Mouse (Mus musculus) midbrain, embryonic 10.5 days (tissue): ENCODE measurements around the gene Olfr1340. TPM values are rescaled to one million over a fixed set of nuclear protein-coding genes. Genes with fewer than 3 reads are reported as not detected.

ENCODE experiments used
- DNase-seq: peaks from one replicate; pipeline ENCODE4 v3.0.0-alpha.2; 2017; ENCODE audit warnings: low spot score
- H3K27ac ChIP-seq: fragments of 300-500 bp; sonication (generic); replicated peaks from 2 replicates; pipeline ENCODE4 v1.5.1; 2016; ENCODE audit warnings: mild to moderate bottlenecking
- H3K27me3 ChIP-seq: fragments of 300-500 bp; sonication (generic); 2 replicates; pipeline ENCODE4 v1.6.1; 2016; ENCODE audit warnings: low read depth, mild to moderate bottlenecking; ENCODE audit not compliant: poor library complexity, severe bottlenecking
- H3K36me3 ChIP-seq: fragments of 300-500 bp; sonication (generic); 2 replicates; pipeline ENCODE4 v1.6.1; 2016; ENCODE audit warnings: mild to moderate bottlenecking, moderate library complexity
- H3K4me1 ChIP-seq: fragments of 300-500 bp; sonication (generic); 2 replicates; pipeline ENCODE4 v1.6.1; 2016
- H3K4me3 ChIP-seq: fragments of 300-500 bp; sonication (generic); 2 replicates; pipeline ENCODE4 v1.5.1; 2016; ENCODE audit warnings: mild to moderate bottlenecking, moderate library complexity
- H3K9me3 ChIP-seq: fragments of 300-500 bp; sonication (generic); replicated peaks from 2 replicates; pipeline ENCODE4 v1.6.1; 2016; ENCODE audit warnings: mild to moderate bottlenecking
- WGBS: fragments of 180-500 bp; shearing (Covaris S2); methylation state at CpG from one replicate; pipeline ENCODE4 v1.1.7; 2016; 5-methylcytosine and 5-hydroxymethylcytosine counted together
- polyA plus RNA-seq: library from polyadenylated mRNA; unstranded; fragments of >200 nt; fragmentation: Nextera tagmentation; extraction: Ambion mirVana; gene quantifications from 2 replicates; pipeline ENCODE4 v1.2.1, GENCODE M21; 2016

Olfr1340 gene
- polyA plus RNA-seq, result not detected in 2 replicates

DNA sequence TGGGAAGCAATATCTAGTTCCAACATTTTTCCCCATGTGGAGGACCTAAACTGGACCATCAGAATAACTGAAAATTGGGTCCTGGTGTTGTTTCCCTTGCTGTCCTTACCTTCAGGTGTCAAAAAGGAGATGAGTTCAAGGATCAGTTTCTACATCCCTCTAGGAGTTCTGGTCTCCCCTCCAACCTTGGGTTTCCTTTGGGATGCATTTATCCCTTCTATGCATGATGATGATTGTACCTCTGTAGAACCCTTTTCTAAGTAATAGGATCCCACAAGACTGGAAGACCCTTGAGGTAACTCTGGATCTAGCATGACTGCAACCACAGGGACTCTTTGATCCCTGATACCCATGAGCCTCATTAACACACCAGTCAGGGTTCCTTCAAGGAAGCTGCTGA is at the start of gene Olfr1340:
TSS of gene Olfr1340 (plus strand) at position 301 of the 400 bp plus-strand sequence.
- no peak within 1 kb of the TSS for H3K4me3 ChIP-seq
- DNase-seq, result no peak
- no peaks in the 10 kb centered on the region for H3K36me3 ChIP-seq
- H3K9me3 ChIP-seq, result no peaks in the 10 kb centered on the region
- H3K27me3 ChIP-seq, result no peaks in the 10 kb centered on the region
- no peak within 1 kb of the TSS for H3K27ac ChIP-seq
- H3K4me1 ChIP-seq, result no peaks in the 10 kb centered on the region

DNA sequence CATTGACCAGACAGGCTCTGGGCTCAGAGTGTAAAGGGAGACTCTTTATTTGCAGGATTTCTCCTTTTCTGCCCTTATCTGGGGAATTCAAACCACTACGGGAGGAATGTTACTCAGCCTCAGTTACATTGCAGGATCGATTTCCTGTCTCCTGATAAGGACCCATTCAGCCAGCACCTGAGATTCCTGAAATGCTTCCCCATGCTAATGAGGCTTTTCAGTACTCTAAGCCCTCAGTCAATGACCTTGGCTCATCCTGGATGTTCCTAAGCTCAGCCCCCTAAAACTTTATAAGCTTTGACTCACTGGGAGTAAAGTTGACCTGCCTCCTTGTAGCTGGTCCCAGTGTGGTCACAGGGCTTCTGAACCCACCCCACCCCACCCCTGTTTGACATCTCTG is 32.9 kb upstream of the Olfr1340 start:
- Histone ChIP-seq H3K9me3 (no peaks in the 10 kb centered on the region), H3K36me3 (no peaks in the 10 kb centered on the region)
- 73% methylated on average over 2 of the region's 2 CpGs for WGBS

DNA sequence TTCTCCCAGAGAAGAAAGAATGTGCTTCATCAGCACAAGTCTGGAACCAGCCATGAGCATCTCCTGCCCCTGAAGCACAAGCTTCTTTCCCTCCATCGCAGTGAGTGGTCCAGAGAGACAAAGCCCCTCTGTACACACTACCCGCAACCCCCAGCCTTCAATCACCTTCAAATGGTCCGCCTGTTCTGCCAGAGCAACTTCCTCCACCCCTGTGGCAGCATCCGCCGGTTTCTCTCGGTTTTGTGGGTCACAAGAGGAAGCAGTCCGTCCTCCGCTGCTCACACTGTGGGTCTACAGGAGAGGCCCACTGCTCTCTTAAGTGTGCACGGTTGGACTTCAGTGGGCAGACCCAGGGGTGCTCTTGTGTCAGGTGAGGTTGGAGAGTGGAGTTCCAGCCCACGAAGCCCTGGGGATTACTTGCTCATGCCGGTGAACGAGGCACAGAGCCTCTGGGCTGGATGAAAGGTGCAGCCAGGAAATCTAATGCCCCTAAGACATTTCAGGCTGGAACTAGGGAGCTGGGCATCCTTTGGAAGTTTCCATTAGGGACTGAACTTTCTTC is 27.4 kb upstream of the Olfr1340 start, which contains the start of gene Olfr1342:
TSS of gene Olfr1342 (minus strand) at position 345 of the 562 bp plus-strand sequence.
- H3K27ac ChIP-seq, result no peak within 1 kb of the TSS
- WGBS, result 62% methylated on average over 12 of the region's 12 CpGs
- H3K4me3 ChIP-seq, result no peak within 1 kb of the TSS
- peaks cover 12% of the 10 kb centered on the region; the same call in 1 of the 2 replicates for H3K4me1 ChIP-seq
- no peaks in the 10 kb centered on the region for H3K36me3 ChIP-seq
- no peak for DNase-seq
- H3K9me3 ChIP-seq, result no peaks in the 10 kb centered on the region
- no peaks in the 10 kb centered on the region for H3K27me3 ChIP-seq

More for the DNA sequence above, 32.9 kb upstream of the Olfr1340 start:
- no peaks in the 10 kb centered on the region for H3K4me1 ChIP-seq
- no peaks in the 10 kb centered on the region for H3K27me3 ChIP-seq
- no peak for DNase-seq
- no peak overlapping the region for H3K27ac ChIP-seq
- no peak overlapping the region for H3K4me3 ChIP-seq

DNA sequence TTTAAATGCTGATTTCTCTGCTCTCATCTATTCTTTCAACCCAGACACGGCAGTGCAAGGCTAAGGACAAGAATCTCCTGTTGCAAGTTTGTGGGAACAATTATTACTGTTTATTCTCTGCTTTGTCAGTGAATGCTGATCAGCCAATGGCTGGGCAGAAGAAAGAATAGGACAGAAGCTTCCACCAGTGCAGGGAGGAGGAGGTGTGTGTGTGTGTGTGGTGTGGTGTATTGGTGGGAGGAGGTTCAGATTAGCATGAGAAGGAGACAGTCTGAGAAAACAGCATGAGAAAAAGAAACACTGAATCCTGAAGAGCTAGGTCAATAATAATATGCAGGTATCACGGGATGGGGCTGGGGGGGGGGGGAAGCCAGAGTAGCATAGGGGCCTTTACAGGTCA is 26.1 kb upstream of the Olfr1340 start:
- no peaks in the 10 kb centered on the region for H3K36me3 ChIP-seq
- H3K4me1 ChIP-seq, result peaks cover 12% of the 10 kb centered on the region; the same call in 1 of the 2 replicates
- H3K9me3 ChIP-seq, result no peaks in the 10 kb centered on the region
- H3K27me3 ChIP-seq, result no peaks in the 10 kb centered on the region
- H3K27ac ChIP-seq, result no peak overlapping the region
- WGBS, result 46% methylated on average over 2 of the region's 2 CpGs
- no peak for DNase-seq
- no peak overlapping the region for H3K4me3 ChIP-seq

DNA sequence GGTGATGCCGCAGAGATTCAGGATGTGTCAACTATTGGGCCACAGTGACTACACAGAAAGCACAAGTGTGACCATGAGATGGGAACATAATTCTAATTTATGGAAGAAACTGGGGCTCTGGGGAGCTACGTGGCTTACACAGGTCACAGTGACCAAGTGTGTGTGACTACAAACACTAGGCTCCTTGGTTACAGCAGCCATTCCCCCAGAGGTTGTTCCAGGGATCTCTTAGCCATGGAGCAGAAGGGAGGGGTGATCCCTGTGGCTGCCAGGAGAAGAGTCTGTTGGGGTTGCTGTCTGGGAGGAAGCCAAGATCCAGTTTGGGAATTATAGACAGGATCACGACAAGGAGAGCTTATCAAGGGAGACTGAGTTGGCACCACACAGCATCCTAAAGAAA is 16.7 kb upstream of the Olfr1340 start, which contains the start of gene Olfr1341:
TSS of gene Olfr1341 (plus strand) at position 301 of the 400 bp plus-strand sequence.
- Histone ChIP-seq H3K27me3 (no peaks in the 10 kb centered on the region), H3K4me3 (no peak within 1 kb of the TSS), H3K36me3 (no peaks in the 10 kb centered on the region), H3K9me3 (no peaks in the 10 kb centered on the region), H3K4me1 (no peaks in the 10 kb centered on the region), H3K27ac (no peak within 1 kb of the TSS)
- no peak for DNase-seq
- 77% methylated on average over 3 of the region's 3 CpGs for WGBS

DNA sequence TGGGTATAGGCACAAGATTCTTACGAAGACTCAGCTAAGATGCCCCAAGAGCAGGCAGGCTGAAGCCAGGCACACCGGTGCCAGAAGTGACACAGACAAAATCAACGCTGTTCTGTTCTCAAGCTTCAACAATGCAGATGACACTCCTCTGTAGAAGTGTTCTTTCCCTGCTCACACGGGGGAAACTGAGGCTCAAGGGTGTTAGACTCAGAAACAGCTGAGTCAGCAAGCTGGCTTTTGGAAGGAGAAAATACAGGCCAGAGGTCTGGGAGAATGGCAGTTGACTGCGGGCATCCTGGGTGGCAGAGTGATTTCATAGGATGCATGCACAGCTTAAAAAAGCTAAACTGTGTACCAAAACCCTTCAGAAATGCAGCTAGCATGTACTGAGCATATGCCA is 11.9 kb upstream of the Olfr1340 start:
- no peaks in the 10 kb centered on the region for H3K36me3 ChIP-seq
- WGBS, result 85% methylated on average over 5 of the region's 5 CpGs
- H3K27me3 ChIP-seq, result no peaks in the 10 kb centered on the region
- peaks cover 7% of the 10 kb centered on the region; the same call in 1 of the 2 replicates for H3K4me1 ChIP-seq
- H3K27ac ChIP-seq, result no peak overlapping the region
- H3K9me3 ChIP-seq, result no peaks in the 10 kb centered on the region
- DNase-seq, result no peak
- no peak overlapping the region for H3K4me3 ChIP-seq

DNA sequence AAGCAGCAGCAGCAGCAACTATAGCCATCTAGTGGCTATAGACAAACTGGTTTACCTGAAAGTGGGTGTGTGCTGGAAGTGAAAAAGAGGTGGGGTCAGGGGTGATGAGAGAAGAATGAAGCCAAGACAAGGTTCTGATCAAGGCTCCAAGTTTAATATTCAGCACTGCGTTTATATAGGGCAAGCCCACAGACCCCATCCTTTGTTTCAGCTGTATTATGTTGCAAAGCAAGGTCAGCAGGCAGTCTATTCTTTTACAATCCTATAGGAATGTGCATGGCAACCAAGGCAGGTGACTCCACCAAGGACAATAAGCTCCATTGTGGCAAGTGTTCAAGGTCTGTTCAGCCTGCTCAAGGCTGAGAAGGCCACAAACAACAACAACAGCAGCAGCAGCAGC is 8.3 kb upstream of the Olfr1340 start:
- H3K27ac ChIP-seq, result no peak overlapping the region
- no peak overlapping the region for H3K4me3 ChIP-seq
- H3K27me3 ChIP-seq, result no peaks in the 10 kb centered on the region
- WGBS, result 24% methylated on average over 1 of the region's 1 CpGs
- DNase-seq, result no peak
- no peaks in the 10 kb centered on the region for H3K9me3 ChIP-seq
- peaks cover 7% of the 10 kb centered on the region; the same call in 1 of the 2 replicates for H3K4me1 ChIP-seq
- no peaks in the 10 kb centered on the region for H3K36me3 ChIP-seq

DNA sequence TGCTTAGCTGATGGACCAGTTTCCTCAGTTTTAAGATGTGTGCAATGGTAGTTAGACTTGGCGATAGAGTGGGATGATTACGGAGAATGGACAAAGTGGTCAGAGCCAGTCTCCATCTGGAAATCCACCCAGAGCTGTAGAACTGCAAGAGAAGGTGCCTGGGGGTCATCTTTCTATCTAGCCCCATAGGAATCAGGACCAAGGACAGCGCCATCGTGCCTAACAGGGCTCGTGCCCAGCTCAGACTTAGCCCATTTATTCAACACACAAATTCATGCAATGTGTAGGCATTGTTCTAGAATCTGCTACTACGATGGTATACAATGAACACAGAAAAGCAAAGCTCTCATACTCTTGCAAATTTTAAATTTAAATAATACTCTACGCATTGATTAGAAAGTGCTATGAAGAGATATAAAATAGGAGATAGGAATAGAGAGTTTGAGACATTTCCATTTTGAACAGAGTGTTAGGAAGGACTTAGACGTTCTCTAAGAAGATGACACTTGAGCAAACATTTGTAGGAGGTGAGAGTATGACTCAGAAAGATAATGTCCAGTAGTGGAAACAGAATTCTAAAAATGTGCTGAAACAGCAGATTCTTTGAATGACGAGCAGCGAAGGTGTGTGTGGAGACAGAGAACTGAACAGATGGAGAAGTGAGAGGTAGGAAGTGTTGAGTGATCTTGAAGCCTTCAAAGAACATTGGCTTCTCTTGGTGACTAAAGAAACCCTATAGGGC is 2.0 kb downstream of the Olfr1340 start:
- H3K27me3 ChIP-seq, result no peaks in the 10 kb centered on the region
- H3K27ac ChIP-seq, result no peak overlapping the region
- no peaks in the 10 kb centered on the region for H3K4me1 ChIP-seq
- DNase-seq, result no peak
- 52% methylated on average over 10 of the region's 10 CpGs for WGBS
- H3K4me3 ChIP-seq, result no peak overlapping the region
- H3K9me3 ChIP-seq, result no peaks in the 10 kb centered on the region
- H3K36me3 ChIP-seq, result no peaks in the 10 kb centered on the region

DNA sequence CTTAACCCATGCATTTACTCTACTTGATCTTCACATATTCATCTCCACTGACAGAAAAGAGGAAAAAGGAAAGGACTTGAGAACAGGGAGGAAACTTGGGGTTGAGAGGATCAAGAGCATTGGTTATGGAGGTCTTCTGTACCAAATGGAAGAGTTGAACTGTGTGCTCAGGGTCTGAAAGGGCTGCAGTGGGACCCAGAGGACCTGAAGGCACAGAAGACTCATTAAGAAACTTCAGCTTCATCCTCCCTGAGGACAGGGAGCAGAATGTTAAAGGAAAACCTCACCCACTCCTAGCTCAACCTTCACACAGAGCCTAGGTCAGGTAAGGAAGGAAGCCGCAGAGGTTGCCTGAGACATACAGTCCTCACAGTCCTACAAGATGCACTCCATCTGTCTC is 11.9 kb downstream of the Olfr1340 start, which contains the start of gene Olfr1339:
TSS of gene Olfr1339 (plus strand) at position 301 of the 400 bp plus-strand sequence.
- no peaks in the 10 kb centered on the region for H3K4me1 ChIP-seq
- H3K36me3 ChIP-seq, result no peaks in the 10 kb centered on the region
- DNase-seq, result no peak
- H3K4me3 ChIP-seq, result no peak within 1 kb of the TSS
- no peaks in the 10 kb centered on the region for H3K9me3 ChIP-seq
- H3K27ac ChIP-seq, result no peak within 1 kb of the TSS
- WGBS, result 88% methylated on average over 1 of the region's 1 CpGs
- H3K27me3 ChIP-seq, result no peaks in the 10 kb centered on the region

DNA sequence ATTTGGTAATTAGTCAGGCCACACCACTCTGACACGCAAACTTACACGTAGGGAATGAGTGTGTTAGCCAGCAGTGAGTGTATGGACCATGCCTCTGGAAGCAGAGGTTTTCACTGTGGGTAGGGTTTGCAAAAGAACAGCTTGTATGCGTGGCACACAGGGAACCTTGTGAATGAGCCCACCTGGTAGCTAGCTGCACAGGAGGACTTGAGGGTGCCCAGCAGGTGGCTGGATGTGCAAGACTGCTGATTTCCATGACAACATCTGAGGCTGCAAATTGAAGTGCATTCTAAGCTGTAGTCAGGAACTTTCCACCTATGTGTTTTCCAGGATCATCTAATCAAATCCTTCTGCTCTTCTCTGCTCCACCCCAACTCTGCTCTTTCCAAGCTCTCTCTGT is 19.6 kb downstream of the Olfr1340 start:
- Histone ChIP-seq H3K9me3 (no peaks in the 10 kb centered on the region), H3K27ac (no peak overlapping the region), H3K4me3 (no peak overlapping the region), H3K4me1 (peaks cover 15% of the 10 kb centered on the region), H3K27me3 (peaks cover 52% of the 10 kb centered on the region), H3K36me3 (no peaks in the 10 kb centered on the region)
- DNase-seq, result no peak
- WGBS, result 57% methylated on average over 3 of the region's 3 CpGs

DNA sequence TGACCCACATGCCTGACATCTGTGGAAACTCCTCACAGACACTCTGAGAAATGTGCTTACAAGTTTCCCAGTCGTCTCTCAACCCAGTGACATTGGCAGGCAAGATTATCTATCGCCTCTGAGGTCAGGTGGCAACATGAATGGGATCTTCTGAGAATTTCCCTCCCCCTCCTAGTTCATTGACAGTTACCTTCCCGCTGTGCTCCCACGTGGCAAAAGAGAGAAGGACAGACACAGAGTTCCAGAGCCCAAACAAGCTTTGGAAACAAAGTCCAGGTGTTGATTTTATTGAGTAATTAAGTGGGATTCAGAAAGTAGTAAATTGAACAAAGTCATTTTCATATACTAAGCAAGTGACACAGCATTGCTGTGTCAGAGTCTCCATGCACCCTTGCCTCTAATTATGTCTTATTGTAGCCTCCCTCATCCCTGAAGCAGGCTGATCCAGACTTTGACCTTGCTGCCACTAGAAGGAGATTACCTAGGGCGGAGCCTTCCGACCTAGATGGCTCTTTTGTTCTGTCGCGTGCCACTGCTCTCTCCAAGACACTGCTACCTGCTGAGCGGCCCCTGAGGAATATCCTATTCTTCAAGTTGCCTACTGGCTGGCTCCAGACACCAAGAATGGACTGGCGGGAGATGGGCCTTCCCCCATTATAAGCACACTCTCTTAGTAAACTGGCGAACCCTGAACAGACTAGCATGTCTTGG is 21.2 kb downstream of the Olfr1340 start:
- Histone ChIP-seq H3K27ac (no peak overlapping the region), H3K4me3 (peak overlapping the region; percentile 32), H3K4me1 (peaks cover 15% of the 10 kb centered on the region), H3K27me3 (peaks cover 52% of the 10 kb centered on the region), H3K9me3 (peaks cover 5% of the 10 kb centered on the region; the same call in 1 of the 2 replicates), H3K36me3 (no peaks in the 10 kb centered on the region)
- 5% methylated on average over 11 of the region's 11 CpGs for WGBS
- peak; percentile 36 for DNase-seq

DNA sequence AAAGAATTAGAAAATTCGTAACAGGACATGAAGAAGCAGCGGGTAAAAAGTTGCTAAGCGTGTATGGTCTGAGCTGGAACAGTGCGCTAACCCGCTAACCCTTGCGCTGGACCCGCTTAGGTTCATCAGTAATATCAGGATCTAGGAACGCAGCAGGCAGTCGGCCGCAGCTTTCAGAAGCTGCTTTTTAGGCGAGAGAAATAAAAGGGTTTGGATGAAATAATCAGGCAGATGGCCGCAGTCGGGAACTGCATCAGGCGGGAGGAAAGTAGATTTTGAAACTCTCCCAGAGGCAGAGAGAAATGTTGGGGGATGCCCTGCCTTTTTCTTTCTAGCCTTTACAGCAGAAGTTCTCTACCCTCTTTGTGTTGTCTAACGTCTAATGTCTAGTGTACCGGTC is 21.9 kb downstream of the Olfr1340 start:
- H3K27ac ChIP-seq, result no peak overlapping the region
- 2% methylated on average over 16 of the region's 16 CpGs for WGBS
- peaks cover 52% of the 10 kb centered on the region for H3K27me3 ChIP-seq
- H3K4me1 ChIP-seq, result peaks cover 15% of the 10 kb centered on the region
- peaks cover 12% of the 10 kb centered on the region for H3K9me3 ChIP-seq
- peak overlapping the region; percentile 32 for H3K4me3 ChIP-seq
- DNase-seq, result peak; percentile 17
- H3K36me3 ChIP-seq, result no peaks in the 10 kb centered on the region
